Mouse (Mus musculus): ENCODE measurements at regions not wholly inside any gene's neighbourhood (a gene's known extent, or its start where the extent isn't known, plus 50 kb on each side); places are given as distances from the start of the nearest gene placed in this dataset.

DNA sequence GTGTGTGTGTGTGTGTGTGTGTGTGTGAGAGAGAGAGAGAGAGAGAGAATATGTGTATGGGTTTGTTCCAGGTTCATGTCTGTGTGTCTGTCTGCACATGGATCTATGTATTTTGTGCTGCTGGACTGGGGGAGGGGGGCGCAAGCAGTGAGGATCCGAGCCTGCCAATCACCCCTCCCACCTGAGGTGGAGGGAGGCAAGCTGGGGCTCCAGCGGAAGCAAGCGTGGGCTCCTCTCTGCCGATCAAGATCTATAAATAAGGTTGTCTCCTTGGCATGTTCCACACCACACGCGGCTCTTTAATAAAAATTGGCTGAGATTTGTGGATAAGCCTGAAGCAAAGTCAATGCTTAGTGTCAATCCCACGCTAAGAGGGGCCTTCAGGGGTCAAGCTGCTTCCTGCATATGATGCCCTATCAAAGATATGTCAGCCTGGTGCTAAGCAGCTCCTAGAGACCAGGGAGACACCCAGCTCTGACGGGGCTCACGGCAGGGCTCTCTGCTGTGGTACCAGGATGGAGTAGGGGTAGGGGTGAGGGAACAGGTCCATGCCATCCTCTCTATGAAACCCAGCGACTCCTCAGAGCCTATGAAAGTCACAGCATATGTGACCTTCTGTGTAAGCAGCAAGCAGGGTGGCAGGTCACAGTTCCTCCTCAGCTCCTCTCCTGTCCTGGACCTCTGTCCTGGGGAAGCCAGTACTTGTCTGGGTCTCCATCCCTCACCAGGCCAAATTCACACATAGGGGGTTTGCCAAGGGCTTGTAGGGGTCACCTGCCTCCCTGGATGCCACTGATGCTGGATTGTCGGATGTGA, 102.0 kb upstream of the Mvb12b start:
- no peak overlapping the region for H3K4me3 ChIP-seq (ENCODE audit: insufficient read depth, low read length)
- peaks cover 2% of the 10 kb centered on the region; the same call in 1 of the 2 replicates for H3K4me1 ChIP-seq (ENCODE audit: control insufficient read depth, insufficient read depth, low read length)
- H3K27ac ChIP-seq (ENCODE audit: insufficient read depth, low read depth, low read length) = no peak overlapping the region
- TF ChIP-seq CTCF (IDR thresholded peaks at IDR 0.05; ENCODE audit: low read depth, low read length) (no peak), POLR2A (IDR thresholded peaks at IDR 0.05; ENCODE audit: borderline replicate concordance, low read depth, low read length) (no peak)

DNA sequence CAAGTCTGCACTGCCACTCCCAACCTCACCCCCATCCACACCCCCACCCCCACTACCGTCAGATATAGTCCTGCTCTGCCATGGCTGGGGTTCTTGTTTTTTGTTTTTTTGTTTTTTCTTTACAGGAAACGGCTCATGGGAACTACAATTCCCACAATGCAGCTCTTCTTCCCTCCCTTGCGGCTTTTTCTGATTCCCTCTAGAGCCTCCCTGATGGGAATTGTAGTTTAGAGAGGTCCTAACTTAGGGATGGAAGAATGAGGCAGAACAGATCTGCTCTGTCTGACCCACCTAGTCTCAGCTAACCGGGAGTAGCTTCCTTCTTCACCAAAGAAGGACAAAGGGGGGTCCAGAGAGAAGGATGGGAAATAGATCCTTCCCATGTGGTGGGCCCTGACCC, 98.7 kb upstream of the Mvb12b start:
- no peak overlapping the region for H3K27ac ChIP-seq (ENCODE audit: insufficient read depth, low read depth, low read length)
- TF ChIP-seq POLR2A (IDR thresholded peaks at IDR 0.05; ENCODE audit: borderline replicate concordance, low read depth, low read length) (no peak), CTCF (IDR thresholded peaks at IDR 0.05; ENCODE audit: low read depth, low read length) (no peak)
- H3K4me3 ChIP-seq (ENCODE audit: insufficient read depth, low read length) = no peak overlapping the region
- H3K4me1 ChIP-seq (ENCODE audit: control insufficient read depth, insufficient read depth, low read length) = peaks cover 2% of the 10 kb centered on the region; the same call in 1 of the 2 replicates

DNA sequence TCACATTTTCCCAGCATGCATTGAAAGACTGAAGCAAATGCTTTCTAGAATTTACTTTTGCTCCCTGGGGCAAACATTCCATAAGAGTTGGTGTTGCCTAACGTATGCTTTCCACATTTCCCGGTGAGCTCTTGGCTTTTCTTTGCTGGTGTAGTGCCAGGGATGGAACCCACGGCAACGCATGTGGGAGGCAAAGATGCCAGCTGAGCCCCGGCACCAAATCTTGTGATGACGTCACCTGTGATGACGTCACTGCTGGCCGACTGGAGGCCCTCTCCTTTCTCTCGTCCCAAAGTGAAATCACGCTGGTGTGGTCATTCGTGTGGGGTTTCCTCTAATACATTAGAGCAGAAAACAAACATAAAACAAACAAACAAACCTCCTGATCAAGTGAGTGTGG, 97.6 kb upstream of the Mvb12b start:
- peaks cover 2% of the 10 kb centered on the region; the same call in 1 of the 2 replicates for H3K4me1 ChIP-seq (ENCODE audit: control insufficient read depth, insufficient read depth, low read length)
- H3K4me3 ChIP-seq (ENCODE audit: insufficient read depth, low read length) = no peak overlapping the region
- TF ChIP-seq CTCF (IDR thresholded peaks at IDR 0.05; ENCODE audit: low read depth, low read length) = no peak
- TF ChIP-seq POLR2A (IDR thresholded peaks at IDR 0.05; ENCODE audit: borderline replicate concordance, low read depth, low read length) = no peak
- no peak overlapping the region for H3K27ac ChIP-seq (ENCODE audit: insufficient read depth, low read depth, low read length)

DNA sequence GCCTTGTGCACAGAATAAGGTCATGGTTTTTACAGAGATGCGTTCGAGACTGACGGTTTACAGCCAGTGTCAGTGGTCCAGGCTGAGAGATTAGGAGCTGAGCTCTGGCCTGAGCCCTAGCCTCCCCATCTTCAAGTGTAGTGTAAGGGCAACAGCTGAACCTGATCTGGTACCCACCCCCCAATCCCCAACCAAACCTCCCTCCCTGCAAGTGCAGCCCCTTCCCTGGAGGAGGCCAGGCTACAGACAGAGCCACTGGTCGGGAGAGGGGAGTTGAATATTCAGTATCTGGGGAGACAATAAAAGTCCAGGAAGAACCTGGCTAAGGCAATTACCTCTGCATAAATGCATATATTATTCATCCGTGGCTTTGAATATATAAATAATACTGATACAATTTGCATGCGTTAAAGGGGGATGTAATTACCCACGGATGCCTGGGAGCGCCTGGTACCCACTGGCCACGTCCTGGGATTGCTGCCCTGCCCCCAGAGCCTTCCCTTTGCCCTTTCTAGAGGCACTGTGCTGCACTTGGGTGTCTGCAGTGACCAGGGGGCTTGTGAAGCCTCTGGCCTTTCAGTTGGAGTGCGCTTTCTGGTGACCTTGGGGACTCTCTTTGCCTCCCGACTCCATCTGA, 95.5 kb upstream of the Mvb12b start:
- Histone ChIP-seq H3K4me1 (ENCODE audit: control insufficient read depth, insufficient read depth, low read length) (peaks cover 7% of the 10 kb centered on the region), H3K4me3 (ENCODE audit: insufficient read depth, low read length) (no peak overlapping the region), H3K27ac (ENCODE audit: insufficient read depth, low read depth, low read length) (no peak overlapping the region)
- no peak for TF ChIP-seq POLR2A (IDR thresholded peaks at IDR 0.05; ENCODE audit: borderline replicate concordance, low read depth, low read length)
- TF ChIP-seq CTCF (IDR thresholded peaks at IDR 0.05; ENCODE audit: low read depth, low read length) = no peak

DNA sequence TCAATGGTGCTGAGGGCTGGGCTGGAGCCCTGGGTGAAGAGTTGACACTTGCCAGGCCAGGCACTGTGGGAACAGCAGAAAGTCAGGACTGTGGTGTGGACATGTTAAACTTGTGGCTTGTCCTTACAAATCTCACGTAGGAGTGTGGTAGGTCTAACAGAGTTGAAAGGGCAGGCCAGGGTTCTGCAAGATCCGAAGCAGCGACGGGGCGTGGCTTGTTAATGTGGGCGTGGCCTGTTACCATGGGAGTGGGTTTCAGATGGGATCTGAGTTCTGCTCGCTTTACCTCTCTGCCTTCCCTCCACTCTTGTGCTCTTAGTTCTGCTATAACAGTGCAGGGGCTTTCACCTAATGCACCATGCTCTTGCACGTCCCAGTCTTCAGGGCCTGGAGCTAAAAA, 94.2 kb upstream of the Mvb12b start:
- TF ChIP-seq CTCF (IDR thresholded peaks at IDR 0.05; ENCODE audit: low read depth, low read length) (no peak), POLR2A (IDR thresholded peaks at IDR 0.05; ENCODE audit: borderline replicate concordance, low read depth, low read length) (no peak)
- no peak overlapping the region for H3K27ac ChIP-seq (ENCODE audit: insufficient read depth, low read depth, low read length)
- H3K4me1 ChIP-seq (ENCODE audit: control insufficient read depth, insufficient read depth, low read length) = peaks cover 11% of the 10 kb centered on the region
- H3K4me3 ChIP-seq (ENCODE audit: insufficient read depth, low read length) = no peak overlapping the region

DNA sequence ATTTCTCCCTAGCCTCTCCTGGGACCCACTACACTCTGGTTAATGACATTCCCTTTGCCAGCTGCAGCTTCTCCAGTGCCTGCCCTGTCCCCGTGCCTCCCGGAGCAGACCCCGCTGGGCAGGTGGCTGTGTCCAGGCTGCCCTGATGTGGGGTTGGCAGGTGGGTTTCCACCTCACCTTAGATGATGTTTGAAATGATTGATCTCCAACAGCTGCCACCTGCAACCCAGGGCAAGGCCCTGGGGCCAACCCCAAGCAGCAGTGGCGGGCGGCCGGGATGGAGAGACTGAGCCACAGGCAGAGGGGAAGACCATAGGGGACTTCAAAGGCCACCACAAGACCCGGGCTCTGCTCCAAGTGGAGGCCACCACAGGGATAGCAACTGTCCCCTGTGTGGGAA, 93.6 kb upstream of the Mvb12b start:
- Histone ChIP-seq H3K27ac (ENCODE audit: insufficient read depth, low read depth, low read length) (no peak overlapping the region), H3K4me1 (ENCODE audit: control insufficient read depth, insufficient read depth, low read length) (peaks cover 11% of the 10 kb centered on the region)
- TF ChIP-seq POLR2A (IDR thresholded peaks at IDR 0.05; ENCODE audit: borderline replicate concordance, low read depth, low read length) (no peak), CTCF (IDR thresholded peaks at IDR 0.05; ENCODE audit: low read depth, low read length) (no peak)

DNA sequence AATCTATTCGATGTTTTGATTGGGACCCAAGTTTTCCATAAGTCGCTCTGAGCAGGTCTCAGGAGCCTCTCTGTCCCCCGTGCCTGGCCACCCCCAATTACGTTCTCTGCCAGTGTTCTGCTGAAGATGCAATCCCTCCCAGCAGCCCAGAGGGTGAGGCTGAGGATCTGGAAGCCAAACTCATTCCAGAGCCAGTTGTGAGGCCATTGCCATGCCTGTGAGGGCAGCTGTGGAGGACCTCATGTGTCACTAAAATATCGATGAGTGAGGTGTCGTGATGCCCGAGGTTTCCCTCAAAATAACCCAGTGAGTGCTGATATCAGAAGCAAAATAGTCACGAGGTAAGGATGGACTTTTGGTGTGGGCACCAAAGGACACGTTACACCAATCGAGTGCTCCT, 93.1 kb upstream of the Mvb12b start:
- peaks cover 11% of the 10 kb centered on the region for H3K4me1 ChIP-seq (ENCODE audit: control insufficient read depth, insufficient read depth, low read length)

More for the DNA sequence above, 93.6 kb upstream of the Mvb12b start:
- no peak overlapping the region for H3K4me3 ChIP-seq (ENCODE audit: insufficient read depth, low read length)

DNA sequence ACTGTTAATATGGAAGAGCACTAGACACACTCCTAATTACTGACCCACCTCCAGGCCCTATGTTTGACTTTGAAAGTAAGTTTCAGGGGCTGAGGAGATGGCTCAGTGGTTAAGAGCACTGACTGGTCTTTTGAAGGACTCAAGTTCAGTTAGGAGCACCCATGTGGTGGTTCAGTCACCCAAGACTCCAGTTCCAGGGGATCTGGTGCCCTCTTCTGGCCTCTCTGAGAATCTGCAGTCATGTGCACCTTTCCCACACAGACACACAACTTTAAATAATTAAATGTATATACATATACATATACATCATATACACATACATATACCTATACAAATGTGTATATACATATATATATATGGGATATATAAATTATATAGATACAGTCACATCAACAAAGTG, 91.5 kb upstream of the Mvb12b start:
- TF ChIP-seq POLR2A (IDR thresholded peaks at IDR 0.05; ENCODE audit: borderline replicate concordance, low read depth, low read length) = no peak
- peak; percentile 31 for TF ChIP-seq CTCF (IDR thresholded peaks at IDR 0.05; ENCODE audit: low read depth, low read length)
- no peak overlapping the region for H3K27ac ChIP-seq (ENCODE audit: insufficient read depth, low read depth, low read length)
- peaks cover 10% of the 10 kb centered on the region for H3K4me1 ChIP-seq (ENCODE audit: control insufficient read depth, insufficient read depth, low read length)
- H3K4me3 ChIP-seq (ENCODE audit: insufficient read depth, low read length) = no peak overlapping the region

More for the DNA sequence above, 93.1 kb upstream of the Mvb12b start:
- TF ChIP-seq POLR2A (IDR thresholded peaks at IDR 0.05; ENCODE audit: borderline replicate concordance, low read depth, low read length) (no peak), CTCF (IDR thresholded peaks at IDR 0.05; ENCODE audit: low read depth, low read length) (no peak)
- H3K4me3 ChIP-seq (ENCODE audit: insufficient read depth, low read length) = no peak overlapping the region
- H3K27ac ChIP-seq (ENCODE audit: insufficient read depth, low read depth, low read length) = no peak overlapping the region

DNA sequence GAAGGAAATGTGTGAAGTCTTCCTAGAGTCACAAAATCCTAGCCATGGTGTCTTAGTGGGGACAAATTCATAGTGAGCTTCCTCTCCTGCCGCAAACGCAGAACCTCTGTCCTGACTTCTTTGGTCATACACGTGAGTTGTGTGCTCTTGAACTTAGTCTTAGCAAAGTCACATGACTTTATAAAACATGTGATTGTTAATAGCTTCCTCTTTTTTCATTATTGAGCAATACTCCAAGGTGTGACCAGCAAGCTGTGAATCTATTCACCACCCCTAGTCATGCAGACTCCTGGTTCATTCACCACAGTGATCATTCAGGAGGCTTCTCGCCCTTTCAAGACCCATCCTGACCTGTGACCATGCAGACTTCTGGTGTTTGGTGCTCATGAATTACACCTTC, 90.8 kb upstream of the Mvb12b start:
- Histone ChIP-seq H3K4me1 (ENCODE audit: control insufficient read depth, insufficient read depth, low read length) (peaks cover 10% of the 10 kb centered on the region), H3K27ac (ENCODE audit: insufficient read depth, low read depth, low read length) (0 out of 2 replicates have a peak overlapping the region, but pooled peaks have one; percentile 27), H3K4me3 (ENCODE audit: insufficient read depth, low read length) (no peak overlapping the region)
- TF ChIP-seq POLR2A (IDR thresholded peaks at IDR 0.05; ENCODE audit: borderline replicate concordance, low read depth, low read length) = no peak
- TF ChIP-seq CTCF (IDR thresholded peaks at IDR 0.05; ENCODE audit: low read depth, low read length) = no peak
